Mouse (Mus musculus): ENCODE measurements at regions not wholly inside any gene's neighbourhood (a gene's known extent, or its start where the extent isn't known, plus 50 kb on each side); places are given as distances from the start of the nearest gene placed in this dataset.

- TF ChIP-seq CTCF (IDR thresholded peaks at IDR 0.05) (no peak), EP300 (IDR thresholded peaks at IDR 0.05) (no peak)
Observed at GRCm38 (mm10) chr2:144896430-144896829, 73.0 kb downstream of the Scp2d1 start.
